Comparison of ENCODE assay signal across 25 mouse cellular contexts in genomic region chr4:83519807-83520206, GRCm38 (mm10).
"Had no signal": no experiment of that assay in that cellular context is flagged by ENCODE, and none has a peak within 500 bp of the region (broad histone marks: within the 10 kb centered on the region; RNA-seq: fewer than 3 reads in every experiment).

No protein-coding gene starts in this region.

- H3K27ac ChIP-seq: heart, adult 2 months; hindbrain, embryonic 10.5 days; hindbrain, embryonic 12.5 days; hindbrain, embryonic 14.5 days; intestine, embryonic 15.5 days; layer of hippocampus, adult 2 months; left cerebral cortex, adult 2 months; limb, embryonic 10.5 days; limb, embryonic 12.5 days; liver, embryonic 13.5 days; liver, embryonic 15.5 days had no signal

- H3K9ac ChIP-seq: hindbrain, embryonic 12.5 days; hindbrain, embryonic 14.5 days; intestine, embryonic 15.5 days; limb, embryonic 12.5 days; liver, embryonic 13.5 days; liver, embryonic 15.5 days had no signal

- H3K4me2 ChIP-seq: heart, embryonic 11.5 days; hindbrain, embryonic 12.5 days; hindbrain, embryonic 14.5 days; intestine, embryonic 15.5 days; limb, embryonic 12.5 days; liver, embryonic 11.5 days; liver, embryonic 13.5 days; liver, embryonic 15.5 days had no signal

- ATAC-seq: hindbrain, embryonic 16.5 days; inflammation-experienced regulatory T-cells, adult 6 months; intestine, embryonic 15.5 days; intestine, postnatal 0 days had no signal

- H3K4me3 ChIP-seq: heart, adult 2 months; hindbrain, embryonic 10.5 days; hindbrain, embryonic 12.5 days; intestine, embryonic 15.5 days; layer of hippocampus, adult 2 months; left cerebral cortex, adult 2 months; limb, embryonic 10.5 days; limb, embryonic 12.5 days; liver, embryonic 13.5 days; liver, embryonic 15.5 days had no signal

- H3K27me3 ChIP-seq: hindbrain, embryonic 12.5 days; intestine, embryonic 15.5 days; limb, embryonic 12.5 days; liver, embryonic 13.5 days; liver, embryonic 15.5 days had no signal

- H3K36me3 ChIP-seq: hindbrain, embryonic 10.5 days; hindbrain, embryonic 12.5 days; intestine, embryonic 15.5 days; limb, embryonic 10.5 days; limb, embryonic 12.5 days; liver, embryonic 13.5 days; liver, embryonic 15.5 days had no signal

- H3K9me3 ChIP-seq: hindbrain, embryonic 10.5 days; hindbrain, embryonic 12.5 days; intestine, embryonic 15.5 days; limb, embryonic 10.5 days; limb, embryonic 12.5 days; liver, embryonic 13.5 days; liver, embryonic 15.5 days had no signal

- DNase-seq: gastrocnemius, postnatal 14 days; gastrocnemius, postnatal 36 days; heart, adult 2 months; heart, postnatal 10 days; heart, postnatal 4 days; kidney, adult 18-20 months; kidney, adult 8-10 months; kidney, postnatal 10 days; kidney, postnatal 25 days; kidney, postnatal 4 days; liver, embryonic 13.5 days had no signal
